Mouse (Mus musculus) MEL (cell line): ENCODE measurements around the gene Relt.

Experiments used
- POLR2A ChIP-seq, 2 experiments: IDR thresholded peaks; 2 replicates each; pipeline ENCODE4 v1.6.1; 2011 to 2012; ENCODE audit warnings: low read length in 2 of 2, mild to moderate bottlenecking in 2 of 2, control low read depth in 1 of 2, improper control_type of control experiment in 1 of 2, low read depth in 1 of 2, moderate library complexity in 1 of 2; ENCODE audit not compliant: control insufficient read depth in 1 of 2, insufficient read depth in 1 of 2, poor library complexity in 1 of 2
- TAL1 ChIP-seq: IDR thresholded peaks from 2 replicates; pipeline ENCODE4 v1.6.1; 2012; ENCODE audit warnings: mild to moderate bottlenecking, inconsistent platforms, low read length, moderate library complexity, mixed read lengths
- UBTF ChIP-seq: IDR thresholded peaks from 2 replicates; pipeline ENCODE4 v1.6.1; 2012; ENCODE audit warnings: low read depth, mild to moderate bottlenecking, inconsistent platforms, low read length, improper control_type of control experiment, moderate library complexity, borderline replicate concordance; ENCODE audit not compliant: insufficient read depth
- USF1 ChIP-seq: IDR thresholded peaks from 2 replicates; pipeline ENCODE4 v1.6.1; 2014; ENCODE audit warnings: low read depth, mild to moderate bottlenecking, inconsistent platforms, low read length, improper control_type of control experiment, moderate library complexity
- ZKSCAN1 ChIP-seq: IDR thresholded peaks from 2 replicates; pipeline ENCODE4 v1.6.1; 2012; ENCODE audit warnings: low read depth, mild to moderate bottlenecking, inconsistent platforms, low read length, improper control_type of control experiment, moderate library complexity

DNA sequence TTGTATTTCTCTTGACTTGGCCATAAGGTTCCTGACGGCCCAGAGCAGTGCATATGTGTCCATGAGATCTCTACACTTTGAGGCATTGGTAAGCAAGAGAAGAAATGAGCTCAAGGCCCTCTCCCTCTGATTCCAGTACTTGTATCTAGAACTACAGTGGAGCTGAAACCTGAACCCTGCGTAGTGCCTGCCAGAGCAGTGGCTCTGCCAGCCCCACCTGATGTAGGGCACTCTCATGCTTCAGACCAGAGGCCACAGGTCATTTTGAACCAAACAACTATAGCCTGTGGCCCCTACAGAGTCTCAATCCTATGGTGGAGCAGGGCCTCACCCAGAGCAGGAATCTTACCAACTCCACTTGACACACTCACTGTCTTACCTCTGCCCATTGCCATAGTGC, 13.7 kb downstream of the Relt start:
- TF ChIP-seq ZKSCAN1 (no peak), TAL1 (no peak), UBTF (no peak), POLR2A (IDR thresholded peaks at IDR 0.05; ENCODE audit: control insufficient read depth in 1 of 2, insufficient read depth in 1 of 2, low read depth in 1 of 2, low read length in 2 of 2, poor library complexity in 1 of 2) (no peak), USF1 (no peak)
